Mouse (Mus musculus) midbrain, embryonic 14.5 days (tissue): Measurements from ENCODE around the gene Gm10322. TPM values are rescaled to one million over a fixed set of nuclear protein-coding genes. Genes with fewer than 3 reads are reported as not detected.
A peak's percentile ranks its signal among the peaks of the same experiment; 100 is the strongest.

Experiments
- ATAC-seq: fragments of 200-750 bp; cut with Nextera tagmentation; 2 replicates; pipeline ENCODE4 v1.8.0; 2017; ENCODE audit warnings: moderate number of reproducible peaks, moderate library complexity; ENCODE audit not compliant: low FRiP score, low TSS enrichment
- DNase-seq: peaks from one replicate; pipeline ENCODE4 v3.0.0-alpha.2; 2015
- H3K27ac ChIP-seq: fragments of 300-500 bp; sonication (generic); replicated peaks from 2 replicates; pipeline ENCODE4 v1.5.1; 2014; ENCODE audit warnings: mild to moderate bottlenecking, low read depth, low read length, moderate library complexity
- H3K27me3 ChIP-seq: fragments of 300-500 bp; sonication (generic); 2 replicates; pipeline ENCODE4 v1.6.1; 2014; ENCODE audit warnings: low read length, control low read depth, mixed read lengths; ENCODE audit not compliant: control insufficient read depth, insufficient read depth
- H3K36me3 ChIP-seq: fragments of 300-500 bp; sonication (generic); 2 replicates; pipeline ENCODE4 v1.6.1; 2014; ENCODE audit warnings: low read length, control low read depth; ENCODE audit not compliant: control insufficient read depth, insufficient read depth
- H3K4me1 ChIP-seq: fragments of 300-500 bp; sonication (generic); 2 replicates; pipeline ENCODE4 v1.6.1; 2014; ENCODE audit warnings: mild to moderate bottlenecking, antibody characterized with exemption, low read length, control low read depth; ENCODE audit not compliant: control insufficient read depth, insufficient read depth
- H3K4me2 ChIP-seq: fragments of 300-500 bp; sonication (generic); 2 replicates; pipeline ENCODE4 v1.6.1; 2014; ENCODE audit warnings: mild to moderate bottlenecking, low read length, moderate library complexity
- H3K4me3 ChIP-seq: fragments of 300-500 bp; sonication (generic); replicated peaks from 2 replicates; pipeline ENCODE4 v1.5.1; 2014; ENCODE audit warnings: low read depth, low read length
- H3K9ac ChIP-seq: fragments of 300-500 bp; sonication (generic); replicated peaks from 2 replicates; pipeline ENCODE4 v1.6.1; 2014; ENCODE audit warnings: mild to moderate bottlenecking, low read length, moderate library complexity
- H3K9me3 ChIP-seq: fragments of 300-500 bp; sonication (generic); 2 replicates; pipeline ENCODE4 v1.6.1; 2016; ENCODE audit warnings: low read length, control low read depth, mixed read lengths; ENCODE audit not compliant: control insufficient read depth
- WGBS: fragments of 180-500 bp; shearing (Covaris S2); extraction: QIAGEN DNeasy Blood & Tissue Kit; methylation state at CpG from one replicate; pipeline ENCODE4 v1.1.7; 2014; 5-methylcytosine and 5-hydroxymethylcytosine counted together
- polyA plus RNA-seq: library from polyadenylated mRNA; unstranded; fragments of >200 nt; fragmentation: Nextera tagmentation; extraction: Ambion mirVana; gene quantifications from 2 replicates; pipeline ENCODE4 v1.2.1, GENCODE M21; 2014

The Gm10322 gene
- polyA plus RNA-seq, 1 experiment from 2014 or later = not detected

DNA sequence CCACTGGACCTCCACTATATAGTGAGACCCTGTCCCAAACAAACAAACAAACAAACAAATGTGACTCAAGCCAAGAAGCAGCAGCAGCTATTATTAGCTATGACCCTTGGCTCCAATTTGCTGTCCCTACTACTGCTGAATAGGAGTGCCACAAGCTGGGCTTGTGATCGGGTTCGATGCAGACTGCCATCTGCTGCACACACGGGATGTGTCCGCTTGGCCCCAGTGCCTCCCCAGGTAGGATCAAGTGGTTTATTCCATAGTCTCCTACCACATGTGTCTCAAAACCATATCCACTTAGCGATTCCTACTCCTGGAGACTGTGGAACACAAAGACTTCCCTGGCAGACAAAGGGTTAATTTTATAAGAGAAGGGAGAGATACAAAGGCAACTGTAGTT lies 1.7 kb upstream of the Gm10322 start:
- Histone ChIP-seq H3K4me3 (no peak overlapping the region), H3K36me3 (no peaks in the 10 kb centered on the region), H3K9me3 (no peaks in the 10 kb centered on the region), H3K4me2 (no peak overlapping the region), H3K4me1 (peaks cover 14% of the 10 kb centered on the region), H3K27me3 (no peaks in the 10 kb centered on the region), H3K27ac (no peak overlapping the region), H3K9ac (no peak overlapping the region)
- WGBS = 82% methylated on average over 5 of the region's 5 CpGs
- DNase-seq = no peak
- ATAC-seq = no peak

DNA sequence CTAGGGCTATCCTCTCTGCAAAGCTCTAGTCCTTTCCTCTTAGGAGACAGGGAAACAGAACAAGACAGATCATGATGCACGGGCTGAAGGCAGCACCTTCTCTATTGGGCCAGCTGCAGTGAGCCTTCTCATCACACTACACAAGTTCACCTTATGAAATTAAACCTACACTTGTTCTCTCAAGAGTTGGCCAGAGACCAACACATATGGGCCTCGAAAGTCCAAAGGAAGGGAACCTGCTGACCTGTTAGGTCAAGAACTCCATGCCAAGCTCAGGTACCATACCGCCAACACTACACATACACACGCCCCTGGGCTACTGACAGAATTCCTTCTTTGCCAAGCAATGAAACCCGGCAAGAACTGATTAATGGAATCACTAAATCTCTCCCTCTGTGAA lies 452 bp upstream of the Gm10322 start:
- H3K4me1 ChIP-seq = peaks cover 14% of the 10 kb centered on the region
- 31% methylated on average over 5 of the region's 5 CpGs for WGBS
- ATAC-seq (no peak), DNase-seq (no peak)
- no peak overlapping the region for H3K27ac ChIP-seq
- H3K4me3 ChIP-seq = peak overlapping the region; percentile 84
- H3K9ac ChIP-seq = peak overlapping the region; percentile 88; the same call in 1 of the 2 replicates
- no peaks in the 10 kb centered on the region for H3K36me3 ChIP-seq
- H3K9me3 ChIP-seq = no peaks in the 10 kb centered on the region
- H3K27me3 ChIP-seq = no peaks in the 10 kb centered on the region
- peak overlapping the region; percentile 85 for H3K4me2 ChIP-seq

GRCm38 (mm10) chr10:59616522-59616921 lies 659 bp downstream of the Gm10322 start, which contains the start of gene Mcu:
Mcu (minus strand) TSS chr10:59616692.
- Histone ChIP-seq H3K27ac (peak within 1 kb of the TSS; percentile 92), H3K4me2 (peak within 1 kb of the TSS; percentile 85)
- WGBS = under 1% methylated on average over 36 of the region's 36 CpGs

GRCm38 (mm10) chr10:59617776-59618175 lies 1.9 kb downstream of the Gm10322 start:
- H3K9me3 ChIP-seq = no peaks in the 10 kb centered on the region
- peaks cover 14% of the 10 kb centered on the region for H3K4me1 ChIP-seq
- H3K4me3 ChIP-seq = no peak overlapping the region
- no peak for DNase-seq
- no peaks in the 10 kb centered on the region for H3K36me3 ChIP-seq
- no peak overlapping the region for H3K9ac ChIP-seq
- WGBS = 93% methylated on average over 7 of the region's 7 CpGs
- H3K4me2 ChIP-seq = no peak overlapping the region
- no peaks in the 10 kb centered on the region for H3K27me3 ChIP-seq
- H3K27ac ChIP-seq = no peak overlapping the region
- ATAC-seq = no peak

More at GRCm38 (mm10) chr10:59616522-59616921, 659 bp downstream of the Gm10322 start, which contains the start of gene Mcu:
- ATAC-seq (peak; percentile 100), DNase-seq (peak; percentile 98)
- Histone ChIP-seq H3K36me3 (no peaks in the 10 kb centered on the region), H3K9ac (peak within 1 kb of the TSS; percentile 88), H3K4me1 (peaks cover 14% of the 10 kb centered on the region), H3K9me3 (no peaks in the 10 kb centered on the region), H3K4me3 (peak within 1 kb of the TSS; percentile 84), H3K27me3 (no peaks in the 10 kb centered on the region)

DNA sequence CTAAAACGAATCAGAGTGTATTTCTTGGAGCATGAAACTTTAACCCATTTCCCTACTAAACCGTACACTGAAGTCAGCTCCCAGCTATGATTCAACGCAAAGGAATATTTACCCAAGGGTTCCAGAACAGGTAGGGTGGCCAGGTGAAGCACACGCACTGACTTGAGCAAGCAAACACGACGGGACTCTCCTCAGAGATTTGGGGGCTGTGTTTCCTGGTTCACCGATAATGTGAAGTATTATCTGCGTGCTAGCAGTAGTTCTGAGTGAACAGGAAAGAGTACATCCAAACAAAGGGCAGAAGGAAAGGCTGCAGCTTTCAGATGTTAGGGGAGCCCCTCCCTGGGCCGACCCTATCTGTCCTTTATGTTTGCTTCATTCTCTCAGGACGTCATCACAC lies 5.5 kb downstream of the Gm10322 start:
- ATAC-seq (no peak), DNase-seq (no peak)
- WGBS = 75% methylated on average over 10 of the region's 10 CpGs
- H3K27me3 ChIP-seq = no peaks in the 10 kb centered on the region
- no peaks in the 10 kb centered on the region for H3K36me3 ChIP-seq
- H3K4me3 ChIP-seq = no peak overlapping the region
- no peak overlapping the region for H3K9ac ChIP-seq
- H3K27ac ChIP-seq = no peak overlapping the region
- no peak overlapping the region for H3K4me2 ChIP-seq
- H3K9me3 ChIP-seq = no peaks in the 10 kb centered on the region
- H3K4me1 ChIP-seq = peaks cover 3% of the 10 kb centered on the region; the same call in 1 of the 2 replicates

GRCm38 (mm10) chr10:59623496-59623895 lies 7.6 kb downstream of the Gm10322 start:
- H3K4me1 ChIP-seq = no peaks in the 10 kb centered on the region
- H3K9me3 ChIP-seq = no peaks in the 10 kb centered on the region
- H3K27ac ChIP-seq = no peak overlapping the region
- DNase-seq = no peak
- H3K27me3 ChIP-seq = no peaks in the 10 kb centered on the region
- no peak for ATAC-seq
- H3K9ac ChIP-seq = no peak overlapping the region
- no peaks in the 10 kb centered on the region for H3K36me3 ChIP-seq
- no peak overlapping the region for H3K4me3 ChIP-seq
- H3K4me2 ChIP-seq = no peak overlapping the region
- 79% methylated on average over 5 of the region's 5 CpGs for WGBS

GRCm38 (mm10) chr10:59628641-59629505 lies 13.0 kb downstream of the Gm10322 start:
- H3K36me3 ChIP-seq = no peaks in the 10 kb centered on the region
- no peaks in the 10 kb centered on the region for H3K9me3 ChIP-seq
- WGBS = 40% methylated on average over 17 of the region's 17 CpGs
- no peak overlapping the region for H3K4me2 ChIP-seq
- no peak overlapping the region for H3K4me3 ChIP-seq
- H3K4me1 ChIP-seq = 0 out of 2 replicates have a peak, but pooled peaks cover 5% of the 10 kb centered on the region
- H3K27me3 ChIP-seq = no peaks in the 10 kb centered on the region
- H3K27ac ChIP-seq = no peak overlapping the region
- ATAC-seq (0 out of 2 replicates have a peak, but pooled peaks have one; percentile 48), DNase-seq (peak; percentile 69)
- H3K9ac ChIP-seq = no peak overlapping the region

DNA sequence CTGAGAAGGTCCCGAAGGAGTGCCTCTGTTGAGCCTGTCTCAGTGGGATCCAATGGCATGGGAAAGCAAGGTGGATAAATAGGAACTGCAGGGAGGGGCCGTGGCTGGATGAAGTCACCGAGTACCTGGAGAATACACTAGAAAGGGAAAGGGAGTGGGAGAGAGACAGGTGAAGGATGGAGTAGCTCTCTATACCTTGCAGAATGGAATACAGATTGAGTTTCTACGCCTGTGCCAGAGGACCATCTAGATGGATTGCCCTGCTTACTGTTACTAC lies 13.6 kb downstream of the Gm10322 start:
- no peak overlapping the region for H3K27ac ChIP-seq

DNA sequence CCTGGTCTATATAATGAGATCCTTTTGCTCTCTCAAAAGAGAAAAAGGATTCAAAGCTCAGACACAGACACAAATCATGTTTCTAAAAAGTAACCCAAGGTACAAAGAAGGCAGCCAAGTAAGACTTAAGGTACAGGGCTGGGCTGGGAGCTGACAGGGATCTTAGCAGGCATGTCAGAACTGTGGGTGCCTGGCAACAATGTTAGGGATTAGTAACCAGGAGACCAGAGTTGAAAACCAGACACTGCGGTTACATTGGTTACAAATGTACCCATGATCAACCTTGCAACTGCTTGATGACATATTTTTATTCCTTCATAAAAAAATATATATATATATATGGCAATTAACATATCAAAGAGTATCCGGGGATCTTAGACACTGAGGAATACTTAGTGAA lies 20.2 kb downstream of the Gm10322 start:
- no peak overlapping the region for H3K4me3 ChIP-seq
- WGBS = 26% methylated on average over 2 of the region's 2 CpGs
- DNase-seq = peak; percentile 52

More for the DNA sequence above, 13.6 kb downstream of the Gm10322 start:
- H3K36me3 ChIP-seq = no peaks in the 10 kb centered on the region
- H3K4me2 ChIP-seq = no peak overlapping the region
- H3K9me3 ChIP-seq = no peaks in the 10 kb centered on the region
- H3K27me3 ChIP-seq = no peaks in the 10 kb centered on the region
- H3K4me3 ChIP-seq = no peak overlapping the region
- 0 out of 2 replicates have a peak, but pooled peaks cover 5% of the 10 kb centered on the region for H3K4me1 ChIP-seq
- ATAC-seq (no peak), DNase-seq (no peak)
- 73% methylated on average over 4 of the region's 4 CpGs for WGBS
- H3K9ac ChIP-seq = no peak overlapping the region

More for the DNA sequence above, 20.2 kb downstream of the Gm10322 start:
- no peak for ATAC-seq
- Histone ChIP-seq H3K27me3 (no peaks in the 10 kb centered on the region; the same call in 1 of the 2 replicates), H3K4me2 (no peak overlapping the region), H3K9me3 (no peaks in the 10 kb centered on the region; the same call in 1 of the 2 replicates), H3K9ac (no peak overlapping the region), H3K36me3 (no peaks in the 10 kb centered on the region), H3K4me1 (no peaks in the 10 kb centered on the region), H3K27ac (no peak overlapping the region)
